Mouse (Mus musculus): ENCODE data around the gene Eif4g1. TPM values are rescaled to one million over a fixed set of nuclear protein-coding genes. Genes with fewer than 3 reads are reported as not detected.

The Eif4g1 gene
- polyA plus RNA-seq, 2 experiments = 65.1 to 101 TPM

- ATAC-seq (ENCODE audit: insufficient read depth) (peak; percentile 21), DNase-seq (ENCODE audit: low read depth in 3 of 3, low spot score in 3 of 3) (no peak)
- Histone ChIP-seq H3K27me3 (ENCODE audit: control insufficient read depth, insufficient read depth, low read length) (no peaks in the 10 kb centered on the region), H3K9ac (replicated peaks) (peak overlapping the region; percentile 72), H3K4me1 (replicated peaks; ENCODE audit: control insufficient read depth in 2 of 2, insufficient read depth in 2 of 2, low read length in 1 of 2) (peaks cover 29 to 43% of the 10 kb centered on the region in 2 experiments), H3K36me3 (replicated peaks; ENCODE audit: control insufficient read depth, insufficient read depth, low read depth) (peaks cover 5% of the 10 kb centered on the region), H3K27ac (peak overlapping the region; percentile 80), H3K4me3 (ENCODE audit: insufficient read depth in 1 of 2, low read depth in 2 of 2, low read length in 2 of 2) (peak overlapping the region; percentile 79 to 84), H3K9me3 (ENCODE audit: control insufficient read depth, low read length) (no peaks in the 10 kb centered on the region), H3K4me2 (ENCODE audit: low read depth) (peak overlapping the region; percentile 95)
- 4% methylated on average over 8 of the region's 8 CpGs for WGBS (ENCODE audit: insufficient replicate concordance)
- TF ChIP-seq EP300 (IDR thresholded peaks at IDR 0.05; ENCODE audit: low read depth) (no peak), CTCF (IDR thresholded peaks at IDR 0.05; ENCODE audit: low read depth) (peak; percentile 17; the same call in 1 of the 2 replicates)
Observed at GRCm38 (mm10) chr16:20716841-20717180, 48.7 kb downstream of the Eif4g1 start.

GRCm38 (mm10) chr16:20717181-20717977 is 49.3 kb downstream of the Eif4g1 start, which contains the start of the genes Polr2h and Clcn2:
Gene Polr2h (plus strand): TSS chr16:20717665.
Gene Clcn2 (minus strand): TSS chr16:20717746.
- Histone ChIP-seq H3K4me3 (ENCODE audit: insufficient read depth in 1 of 2, low read depth in 2 of 2, low read length in 2 of 2) (peak within 1 kb of the TSS; percentile 79 to 84), H3K27ac (peak within 1 kb of the TSS; percentile 80), H3K36me3 (replicated peaks; ENCODE audit: control insufficient read depth, insufficient read depth, low read depth) (no peaks in the 10 kb centered on the region; the same call in none of the 2 replicates), H3K4me2 (ENCODE audit: low read depth) (peak within 1 kb of the TSS; percentile 95), H3K4me1 (replicated peaks; ENCODE audit: control insufficient read depth in 2 of 2, insufficient read depth in 2 of 2, low read length in 1 of 2) (peaks cover 26 to 39% of the 10 kb centered on the region in 2 experiments), H3K27me3 (ENCODE audit: control insufficient read depth, insufficient read depth, low read length) (no peaks in the 10 kb centered on the region), H3K9me3 (ENCODE audit: control insufficient read depth, low read length) (no peaks in the 10 kb centered on the region), H3K9ac (replicated peaks) (peak within 1 kb of the TSS; percentile 73)
- peak; percentile 38 for TF ChIP-seq EP300 (IDR thresholded peaks at IDR 0.05; ENCODE audit: low read depth)
- peak; percentile 91 for TF ChIP-seq CTCF (IDR thresholded peaks at IDR 0.05; ENCODE audit: low read depth)
- ATAC-seq (ENCODE audit: insufficient read depth) (peak; percentile 85), DNase-seq (ENCODE audit: low read depth in 3 of 3, low spot score in 3 of 3) (peak; percentile 96 to 97 (median 96))
- WGBS (ENCODE audit: insufficient replicate concordance) = under 1% methylated on average over 60 of the region's 62 CpGs

GRCm38 (mm10) chr16:20717978-20718670 is 50.0 kb downstream of the Eif4g1 start:
- 1% methylated on average over 18 of the region's 18 CpGs for WGBS (ENCODE audit: insufficient replicate concordance)
- Histone ChIP-seq H3K27ac (peak overlapping the region; percentile 49), H3K9ac (replicated peaks) (peak overlapping the region; percentile 73), H3K4me1 (replicated peaks; ENCODE audit: control insufficient read depth in 2 of 2, insufficient read depth in 2 of 2, low read length in 1 of 2) (peaks cover 20 to 32% of the 10 kb centered on the region in 2 experiments), H3K36me3 (replicated peaks; ENCODE audit: control insufficient read depth, insufficient read depth, low read depth) (no peaks in the 10 kb centered on the region; the same call in none of the 2 replicates), H3K4me3 (ENCODE audit: insufficient read depth in 1 of 2, low read depth in 2 of 2, low read length in 2 of 2) (peak overlapping the region; percentile 79 to 84), H3K27me3 (ENCODE audit: control insufficient read depth, insufficient read depth, low read length) (no peaks in the 10 kb centered on the region), H3K4me2 (ENCODE audit: low read depth) (peak overlapping the region; percentile 95), H3K9me3 (ENCODE audit: control insufficient read depth, low read length) (no peaks in the 10 kb centered on the region)
- DNase-seq (ENCODE audit: low read depth in 3 of 3, low spot score in 3 of 3) (no peak), ATAC-seq (ENCODE audit: insufficient read depth) (peak; percentile 31)
- no peak for TF ChIP-seq CTCF (IDR thresholded peaks at IDR 0.05; ENCODE audit: low read depth)
- TF ChIP-seq EP300 (IDR thresholded peaks at IDR 0.05; ENCODE audit: low read depth) = no peak

- Histone ChIP-seq H3K9me3 (ENCODE audit: control insufficient read depth, low read length) (no peaks in the 10 kb centered on the region), H3K4me1 (replicated peaks; ENCODE audit: control insufficient read depth in 2 of 2, insufficient read depth in 2 of 2, low read length in 1 of 2) (peaks cover 7 to 12% of the 10 kb centered on the region in 2 experiments), H3K4me3 (ENCODE audit: insufficient read depth in 1 of 2, low read depth in 2 of 2, low read length in 2 of 2) (no peak overlapping the region), H3K36me3 (replicated peaks; ENCODE audit: control insufficient read depth, insufficient read depth, low read depth) (no peaks in the 10 kb centered on the region; the same call in none of the 2 replicates), H3K27ac (no peak overlapping the region), H3K9ac (replicated peaks) (no peak overlapping the region), H3K4me2 (ENCODE audit: low read depth) (no peak overlapping the region), H3K27me3 (ENCODE audit: control insufficient read depth, insufficient read depth, low read length) (no peaks in the 10 kb centered on the region; the same call in 1 of the 2 replicates)
- DNase-seq (ENCODE audit: low read depth in 3 of 3, low spot score in 3 of 3) (no peak), ATAC-seq (ENCODE audit: insufficient read depth) (no peak)
- TF ChIP-seq CTCF (IDR thresholded peaks at IDR 0.05; ENCODE audit: low read depth) (no peak), EP300 (IDR thresholded peaks at IDR 0.05; ENCODE audit: low read depth) (no peak)
- WGBS (ENCODE audit: insufficient replicate concordance) = 75% methylated on average over 10 of the region's 10 CpGs
Observed at GRCm38 (mm10) chr16:20721808-20722207, 53.7 kb downstream of the Eif4g1 start.

- Histone ChIP-seq H3K9ac (replicated peaks) (no peak overlapping the region), H3K9me3 (ENCODE audit: control insufficient read depth, low read length) (no peaks in the 10 kb centered on the region), H3K4me3 (ENCODE audit: insufficient read depth in 1 of 2, low read depth in 2 of 2, low read length in 2 of 2) (no peak overlapping the region), H3K27me3 (ENCODE audit: control insufficient read depth, insufficient read depth, low read length) (no peaks in the 10 kb centered on the region; the same call in 1 of the 2 replicates), H3K27ac (no peak overlapping the region), H3K4me1 (replicated peaks; ENCODE audit: control insufficient read depth in 2 of 2, insufficient read depth in 2 of 2, low read length in 1 of 2) (peaks cover 7 to 9% of the 10 kb centered on the region in 2 experiments; a peak in 3 of 4 replicates), H3K36me3 (replicated peaks; ENCODE audit: control insufficient read depth, insufficient read depth, low read depth) (no peaks in the 10 kb centered on the region; the same call in none of the 2 replicates), H3K4me2 (ENCODE audit: low read depth) (no peak overlapping the region)
- DNase-seq (ENCODE audit: low read depth in 3 of 3, low spot score in 3 of 3) = no peak
- ATAC-seq (ENCODE audit: insufficient read depth) = no peak
- no peak for TF ChIP-seq CTCF (IDR thresholded peaks at IDR 0.05; ENCODE audit: low read depth)
- TF ChIP-seq EP300 (IDR thresholded peaks at IDR 0.05; ENCODE audit: low read depth) = no peak
- WGBS (ENCODE audit: insufficient replicate concordance) = 69% methylated on average over 4 of the region's 4 CpGs
Observed at GRCm38 (mm10) chr16:20722736-20723135, 54.6 kb downstream of the Eif4g1 start.

Data from liver, embryonic 14.5 days (tissue).